Mouse (Mus musculus) forelimb bud, embryonic 11.5 days (tissue): ENCODE results near the gene Gm21797.
"Not testable (repeated sequence)": the region's sequence is repeated elsewhere in the genome, so short reads cannot be mapped to it uniquely, and the experiment has no call there.

Experiments
- DNase-seq: peaks from one replicate; pipeline ENCODE4 v3.0.0-alpha.2; 2012; ENCODE audit warnings: low read depth, low spot score

Gene Gm21797

GRCm38 (mm10) chrY:40775665-40776064 is at the start of gene Gm21797:
Gene Gm21797 (minus strand): TSS chrY:40775765.
- DNase-seq, result not testable (repeated sequence)

DNA sequence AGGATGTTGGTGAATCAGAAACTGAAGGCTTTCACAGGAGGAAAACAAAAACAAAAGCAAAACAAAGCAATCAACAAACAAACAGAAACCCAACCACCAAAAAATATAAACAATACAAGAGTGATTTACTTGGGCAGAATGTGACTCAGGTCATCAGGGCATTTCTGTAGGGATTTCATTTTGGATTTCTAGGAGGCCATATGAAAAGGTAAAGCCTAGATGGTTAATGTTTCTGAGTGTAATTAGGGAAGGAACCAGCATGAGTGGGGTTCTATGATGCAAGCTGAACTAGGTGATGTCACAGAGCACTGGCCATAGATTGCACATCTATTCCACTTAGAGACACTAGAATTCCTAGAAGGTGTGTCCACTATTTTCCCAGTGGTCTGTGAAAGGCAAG is 29.0 kb upstream of the Gm21797 start, which contains the start of gene Gm20795:
TSS of gene Gm20795 (plus strand) at position 301 of the 400 bp plus-strand sequence.
- not testable (repeated sequence) for DNase-seq
